Mouse (Mus musculus): ENCODE data around the gene Ube2d2b. TPM values are rescaled to one million over a fixed set of nuclear protein-coding genes. Genes with fewer than 3 reads are reported as not detected.

Ube2d2b gene
- polyA plus RNA-seq, 1 experiment from 2014 or later, result 0.13 TPM

GRCm38 (mm10) chr5:107863971-107864370, 34.1 kb downstream of the Ube2d2b start:
- Histone ChIP-seq H3K36me3 (no peaks in the 10 kb centered on the region), H3K27ac (no peak overlapping the region), H3K4me3 (no peak overlapping the region), H3K9ac (no peak overlapping the region), H3K4me2 (replicated peaks) (no peak overlapping the region), H3K27me3 (no peaks in the 10 kb centered on the region), H3K9me3 (replicated peaks) (no peaks in the 10 kb centered on the region), H3K4me1 (peaks cover 5% of the 10 kb centered on the region; the same call in 1 of the 2 replicates)
- WGBS, result 88% methylated on average over 3 of the region's 3 CpGs
- ATAC-seq (ENCODE audit: low FRiP score), result no peak

- H3K9me3 ChIP-seq (replicated peaks), result no peaks in the 10 kb centered on the region
- H3K9ac ChIP-seq, result no peak overlapping the region
- no peak overlapping the region for H3K4me2 ChIP-seq (replicated peaks)
- no peaks in the 10 kb centered on the region for H3K27me3 ChIP-seq
- ATAC-seq (ENCODE audit: low FRiP score), result no peak
- WGBS, result 76% methylated on average over 2 of the region's 2 CpGs
- no peak overlapping the region for H3K27ac ChIP-seq
- H3K4me3 ChIP-seq, result no peak overlapping the region
- H3K36me3 ChIP-seq, result no peaks in the 10 kb centered on the region
- H3K4me1 ChIP-seq, result peaks cover 5% of the 10 kb centered on the region; the same call in 1 of the 2 replicates
These were observed 36.5 kb downstream of the Ube2d2b start for GRCm38 (mm10) chr5:107866127-107867126.

DNA sequence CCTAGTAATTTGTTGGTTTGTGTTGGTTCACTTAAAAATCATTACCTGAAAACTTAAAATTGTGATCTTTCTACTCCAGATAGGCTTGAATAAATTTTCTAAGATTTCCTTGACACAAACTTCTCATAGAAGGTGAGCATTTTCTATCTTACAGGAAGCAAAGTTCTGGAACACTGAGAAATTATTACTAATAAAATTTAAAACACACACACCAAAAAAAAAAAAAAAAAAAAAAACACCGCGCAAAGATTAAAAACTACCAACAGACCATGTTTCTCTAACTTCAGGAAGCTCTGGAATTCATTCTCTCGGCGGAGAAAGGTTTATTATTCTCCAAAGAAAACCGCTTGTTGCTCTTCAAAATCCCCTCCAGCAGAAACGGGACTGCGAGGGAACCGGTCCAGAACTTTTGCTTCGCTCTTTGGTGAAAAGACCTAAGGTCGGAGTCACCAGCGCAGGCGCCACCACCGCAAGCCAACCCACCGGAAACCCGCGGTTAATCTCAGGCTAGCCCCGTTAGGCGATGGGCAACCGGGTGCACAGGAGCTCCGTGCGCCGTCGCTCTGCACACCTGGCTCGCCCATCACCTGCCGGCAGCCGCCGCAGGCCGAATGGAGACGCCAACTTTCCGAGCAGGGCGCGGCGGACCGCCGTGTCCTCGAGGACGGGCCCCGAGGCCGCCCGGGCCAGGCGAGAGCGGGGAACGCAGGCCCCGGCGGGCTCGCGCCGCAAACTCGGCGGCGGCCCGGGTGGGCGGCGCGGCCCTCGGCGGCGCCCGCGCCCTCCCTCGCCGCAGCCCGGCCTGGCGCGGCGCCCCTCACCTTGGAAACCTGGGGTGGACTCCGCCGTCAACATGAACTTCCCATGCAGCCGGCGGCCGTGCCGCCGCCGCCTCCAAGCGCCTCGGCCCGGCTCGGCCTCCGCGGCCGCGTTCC, 38.3 kb downstream of the Ube2d2b start:
- Histone ChIP-seq H3K9me3 (replicated peaks) (no peaks in the 10 kb centered on the region), H3K27ac (peak overlapping the region; percentile 97), H3K4me2 (replicated peaks) (peak overlapping the region; percentile 63), H3K4me3 (peak overlapping the region; percentile 85), H3K27me3 (no peaks in the 10 kb centered on the region), H3K36me3 (no peaks in the 10 kb centered on the region), H3K4me1 (peaks cover 5% of the 10 kb centered on the region; the same call in 1 of the 2 replicates), H3K9ac (peak overlapping the region; percentile 79)
- under 1% methylated on average over 70 of the region's 82 CpGs for WGBS
- ATAC-seq (ENCODE audit: low FRiP score), result peak; percentile 77

GRCm38 (mm10) chr5:107868905-107869424, 39.1 kb downstream of the Ube2d2b start:
- Histone ChIP-seq H3K4me2 (replicated peaks) (peak overlapping the region; percentile 63), H3K27me3 (no peaks in the 10 kb centered on the region), H3K27ac (peak overlapping the region; percentile 97), H3K4me1 (peaks cover 5% of the 10 kb centered on the region; the same call in 1 of the 2 replicates), H3K4me3 (peak overlapping the region; percentile 85), H3K36me3 (no peaks in the 10 kb centered on the region), H3K9me3 (replicated peaks) (no peaks in the 10 kb centered on the region), H3K9ac (peak overlapping the region; percentile 79)
- under 1% methylated on average over 56 of the region's 58 CpGs for WGBS
- ATAC-seq (ENCODE audit: low FRiP score), result peak; percentile 99

GRCm38 (mm10) chr5:107869701-107870100, 39.8 kb downstream of the Ube2d2b start:
- Histone ChIP-seq H3K36me3 (no peaks in the 10 kb centered on the region), H3K9ac (no peak overlapping the region), H3K4me2 (replicated peaks) (no peak overlapping the region; the same call in 1 of the 2 replicates), H3K27me3 (no peaks in the 10 kb centered on the region), H3K9me3 (replicated peaks) (no peaks in the 10 kb centered on the region), H3K27ac (no peak overlapping the region), H3K4me3 (no peak overlapping the region), H3K4me1 (peaks cover 5% of the 10 kb centered on the region; the same call in 1 of the 2 replicates)
- 56% methylated on average over 2 of the region's 2 CpGs for WGBS
- ATAC-seq (ENCODE audit: low FRiP score), result no peak

DNA sequence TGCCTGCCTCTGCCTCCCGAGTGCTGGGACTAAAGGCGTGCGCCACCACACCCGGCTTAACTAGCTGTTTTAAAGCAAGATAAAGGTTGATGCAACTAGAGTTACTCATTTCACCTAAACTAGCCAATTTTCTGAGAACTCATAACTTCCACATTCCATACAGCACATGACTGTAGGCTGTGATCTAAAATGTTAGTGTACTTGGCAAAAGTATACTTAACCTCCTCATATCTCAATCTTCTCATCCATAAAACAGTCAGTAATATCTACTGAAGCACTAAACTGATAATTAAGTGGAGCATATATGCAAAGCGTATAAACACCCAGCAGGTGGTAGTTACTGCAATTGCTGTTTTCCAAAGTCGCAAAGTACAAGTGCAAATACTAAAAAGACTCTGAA, 43.4 kb downstream of the Ube2d2b start:
- no peaks in the 10 kb centered on the region for H3K9me3 ChIP-seq (replicated peaks)
- H3K4me3 ChIP-seq, result no peak overlapping the region
- H3K4me1 ChIP-seq, result no peaks in the 10 kb centered on the region
- no peak overlapping the region for H3K4me2 ChIP-seq (replicated peaks)
- ATAC-seq (ENCODE audit: low FRiP score), result no peak
- WGBS, result 85% methylated on average over 6 of the region's 6 CpGs
- no peak overlapping the region for H3K27ac ChIP-seq
- no peaks in the 10 kb centered on the region for H3K36me3 ChIP-seq
- no peaks in the 10 kb centered on the region for H3K27me3 ChIP-seq
- H3K9ac ChIP-seq, result no peak overlapping the region

DNA sequence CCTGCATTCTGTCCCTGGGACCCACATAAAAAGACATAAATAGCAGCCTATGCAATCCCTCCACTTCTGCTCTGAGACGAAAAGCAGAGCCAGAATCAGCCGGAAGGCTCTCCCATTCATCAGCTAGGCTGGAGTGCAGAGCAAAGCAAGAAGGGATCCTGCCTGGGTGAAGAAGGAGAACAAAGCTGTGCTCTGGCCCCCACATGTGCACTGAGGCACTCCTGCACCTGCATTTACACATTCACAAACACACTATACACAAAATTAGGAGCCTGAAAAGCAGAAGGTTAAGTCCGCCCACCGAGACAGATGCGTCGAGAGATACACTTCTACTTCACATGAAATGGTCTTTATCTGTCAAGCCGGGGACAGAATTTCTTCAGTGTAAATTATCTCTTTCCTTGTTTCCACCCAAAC, 44.0 kb downstream of the Ube2d2b start:
- H3K27ac ChIP-seq, result no peak overlapping the region
- no peaks in the 10 kb centered on the region for H3K27me3 ChIP-seq
- no peak overlapping the region for H3K4me3 ChIP-seq
- no peak for ATAC-seq (ENCODE audit: low FRiP score)
- no peak overlapping the region for H3K9ac ChIP-seq
- H3K9me3 ChIP-seq (replicated peaks), result no peaks in the 10 kb centered on the region
- no peaks in the 10 kb centered on the region for H3K36me3 ChIP-seq
- WGBS, result 73% methylated on average over 7 of the region's 7 CpGs
- H3K4me1 ChIP-seq, result no peaks in the 10 kb centered on the region
- H3K4me2 ChIP-seq (replicated peaks), result no peak overlapping the region

- Histone ChIP-seq H3K4me2 (replicated peaks) (no peak within 1 kb of the TSS), H3K4me3 (no peak within 1 kb of the TSS), H3K9ac (no peak within 1 kb of the TSS), H3K36me3 (no peaks in the 10 kb centered on the region), H3K4me1 (no peaks in the 10 kb centered on the region), H3K27me3 (no peaks in the 10 kb centered on the region), H3K27ac (no peak within 1 kb of the TSS), H3K9me3 (replicated peaks) (no peaks in the 10 kb centered on the region)
- ATAC-seq (ENCODE audit: low FRiP score), result no peak
- WGBS, result 51% methylated on average over 4 of the region's 4 CpGs
These were observed 44.8 kb downstream of the Ube2d2b start, which contains the start of gene Evi5 for GRCm38 (mm10) chr5:107874561-107875260. Evi5 (minus strand) TSS chr5:107875107.

DNA sequence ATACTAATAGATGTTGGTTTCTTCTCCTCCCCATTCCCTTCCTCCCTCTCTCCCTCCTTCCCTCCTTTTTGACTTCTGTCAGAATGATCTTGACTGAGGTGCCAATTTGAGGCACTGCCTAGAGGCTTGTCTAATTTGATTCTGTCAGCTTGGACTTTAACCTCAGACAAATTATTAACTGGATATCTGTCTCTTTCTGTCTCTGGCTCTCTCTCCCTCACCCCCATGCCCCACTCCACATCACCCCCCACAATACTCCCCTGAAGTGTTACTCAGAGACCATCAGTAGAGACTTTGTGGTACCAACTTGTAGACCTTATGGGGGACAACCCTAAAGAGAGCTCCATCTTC, 45.3 kb downstream of the Ube2d2b start:
- Histone ChIP-seq H3K9me3 (replicated peaks) (no peaks in the 10 kb centered on the region), H3K4me2 (replicated peaks) (no peak overlapping the region), H3K4me3 (no peak overlapping the region), H3K9ac (no peak overlapping the region), H3K36me3 (no peaks in the 10 kb centered on the region), H3K27me3 (no peaks in the 10 kb centered on the region), H3K27ac (no peak overlapping the region), H3K4me1 (no peaks in the 10 kb centered on the region)
- no peak for ATAC-seq (ENCODE audit: low FRiP score)

DNA sequence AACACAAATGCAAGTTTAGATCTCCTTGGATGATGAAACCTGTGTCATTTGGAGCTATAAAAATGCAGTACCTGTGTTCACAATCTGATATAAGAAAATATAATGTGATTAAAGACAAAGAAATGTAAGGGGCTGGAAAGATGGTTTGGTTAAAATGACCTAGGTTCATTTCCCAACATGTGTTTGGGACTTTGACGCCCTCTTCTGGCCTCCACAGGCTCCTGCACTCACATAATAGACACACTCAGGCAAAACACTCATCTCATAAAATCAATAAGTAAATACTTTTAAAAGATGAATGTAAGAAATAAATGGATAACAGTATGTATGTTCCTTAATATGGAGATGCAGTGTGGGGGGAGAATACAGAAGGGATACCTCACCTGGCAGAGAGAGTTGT, 47.2 kb downstream of the Ube2d2b start:
- Histone ChIP-seq H3K9ac (no peak overlapping the region), H3K36me3 (no peaks in the 10 kb centered on the region), H3K4me2 (replicated peaks) (no peak overlapping the region), H3K4me1 (no peaks in the 10 kb centered on the region), H3K27ac (no peak overlapping the region), H3K27me3 (no peaks in the 10 kb centered on the region), H3K9me3 (replicated peaks) (no peaks in the 10 kb centered on the region), H3K4me3 (no peak overlapping the region)
- WGBS, result 82% methylated on average over 1 of the region's 1 CpGs
- ATAC-seq (ENCODE audit: low FRiP score), result no peak

DNA sequence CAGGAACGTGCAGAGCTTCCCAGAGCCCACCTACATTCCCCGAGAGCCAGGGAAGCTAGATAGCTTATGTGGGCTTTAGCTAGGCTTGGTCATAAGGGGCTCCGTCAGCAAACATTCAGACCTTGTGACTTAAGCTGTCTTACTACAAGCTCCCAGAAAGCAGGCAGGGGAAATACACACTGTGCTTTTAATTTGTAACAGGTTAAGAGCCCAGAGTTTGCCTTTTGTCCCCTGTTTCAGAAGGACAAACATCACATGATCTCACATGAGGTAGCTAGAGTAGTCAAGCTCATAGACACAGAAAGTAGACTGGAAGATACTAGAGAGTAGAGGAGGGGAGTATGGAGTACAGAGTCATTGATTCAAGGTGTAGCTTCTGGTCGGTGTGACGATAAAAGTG, 50.8 kb downstream of the Ube2d2b start:
- Histone ChIP-seq H3K9ac (no peak overlapping the region), H3K27ac (no peak overlapping the region), H3K4me1 (no peaks in the 10 kb centered on the region), H3K27me3 (no peaks in the 10 kb centered on the region), H3K4me3 (no peak overlapping the region), H3K9me3 (replicated peaks) (no peaks in the 10 kb centered on the region), H3K36me3 (no peaks in the 10 kb centered on the region), H3K4me2 (replicated peaks) (no peak overlapping the region)
- WGBS, result 83% methylated on average over 5 of the region's 5 CpGs
- no peak for ATAC-seq (ENCODE audit: low FRiP score)

Data from hindbrain, embryonic 12.5 days (tissue).